Mouse (Mus musculus) heart, embryonic 15.5 days (tissue): ENCODE measurements around the gene St6gal1. TPM values are rescaled to one million over a fixed set of nuclear protein-coding genes. Genes with fewer than 3 reads are reported as not detected.

Source experiments
- ATAC-seq: fragments of 200-750 bp; cut with Nextera tagmentation; replicated peaks from 2 replicates; pipeline ENCODE4 v1.8.0; 2017; ENCODE audit warnings: low read depth, moderate TSS enrichment; ENCODE audit not compliant: insufficient number of reproducible peaks, insufficient read depth, low FRiP score
- H3K27ac ChIP-seq: fragments of 300-500 bp; sonication (generic); 2 replicates; pipeline ENCODE4 v1.5.1; 2015; ENCODE audit warnings: mild to moderate bottlenecking, inconsistent platforms
- H3K27me3 ChIP-seq: fragments of 300-500 bp; sonication (generic); 2 replicates; pipeline ENCODE4 v1.6.1; 2015; ENCODE audit warnings: inconsistent platforms
- H3K36me3 ChIP-seq: fragments of 300-500 bp; sonication (generic); 2 replicates; pipeline ENCODE4 v1.6.1; 2015; ENCODE audit warnings: mild to moderate bottlenecking, inconsistent platforms
- H3K4me1 ChIP-seq: fragments of 300-500 bp; sonication (generic); replicated peaks from 2 replicates; pipeline ENCODE4 v1.6.1; 2015; ENCODE audit warnings: inconsistent platforms
- H3K4me2 ChIP-seq: fragments of 300-500 bp; sonication (generic); 2 replicates; pipeline ENCODE4 v1.6.1; 2015; ENCODE audit warnings: inconsistent platforms, mild to moderate bottlenecking, moderate library complexity
- H3K4me3 ChIP-seq: fragments of 300-500 bp; sonication (generic); 2 replicates; pipeline ENCODE4 v1.5.1; 2015; ENCODE audit warnings: mild to moderate bottlenecking, inconsistent platforms
- H3K9ac ChIP-seq: fragments of 300-500 bp; sonication (generic); 2 replicates; pipeline ENCODE4 v1.6.1; 2015; ENCODE audit warnings: mild to moderate bottlenecking, inconsistent platforms
- H3K9me3 ChIP-seq: fragments of 300-500 bp; sonication (generic); replicated peaks from 2 replicates; pipeline ENCODE4 v1.6.1; 2016; ENCODE audit warnings: inconsistent platforms
- WGBS: fragments of 180-500 bp; shearing (Covaris S2); methylation state at CpG from one replicate; pipeline ENCODE4 v1.1.7; 2015; ENCODE audit warnings: mixed read lengths; 5-methylcytosine and 5-hydroxymethylcytosine counted together
- polyA plus RNA-seq: library from polyadenylated mRNA; unstranded; fragments of >200 nt; fragmentation: Nextera tagmentation; extraction: Ambion mirVana; gene quantifications from 2 replicates; pipeline ENCODE4 v1.2.1, GENCODE M21; 2015

Gene St6gal1
- polyA plus RNA-seq, 1 experiment from 2014 or later = 14.8 TPM

DNA sequence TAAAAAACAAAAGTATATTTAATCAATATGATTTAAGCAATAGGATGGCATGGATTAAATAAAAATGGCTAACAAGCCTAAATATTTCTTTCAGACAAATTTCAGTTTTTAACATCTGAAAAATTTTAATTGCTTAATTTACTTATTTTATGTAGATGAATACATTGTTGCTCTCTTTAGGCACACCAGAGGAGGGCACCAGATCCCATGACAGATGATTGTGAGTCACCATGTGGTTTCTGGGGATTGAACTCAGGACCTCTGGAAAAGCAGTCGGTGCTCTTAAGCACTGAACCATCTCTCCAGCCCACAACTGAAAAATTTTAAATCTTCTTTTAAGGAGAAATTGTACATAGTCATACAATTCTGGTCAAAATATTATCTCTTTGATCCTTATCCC is 34.9 kb upstream of the St6gal1 start:
- Histone ChIP-seq H3K27ac (no peak overlapping the region), H3K36me3 (no peaks in the 10 kb centered on the region), H3K9me3 (no peaks in the 10 kb centered on the region), H3K4me2 (no peak overlapping the region), H3K27me3 (no peaks in the 10 kb centered on the region), H3K9ac (no peak overlapping the region), H3K4me3 (no peak overlapping the region), H3K4me1 (no peaks in the 10 kb centered on the region)
- WGBS = 77% methylated on average over 1 of the region's 1 CpGs
- no peak for ATAC-seq

GRCm38 (mm10) chr16:23191560-23192242 is 32.8 kb upstream of the St6gal1 start:
- ATAC-seq = no peak
- no peak overlapping the region for H3K9ac ChIP-seq
- 65% methylated on average over 9 of the region's 9 CpGs for WGBS
- H3K27me3 ChIP-seq = no peaks in the 10 kb centered on the region
- no peaks in the 10 kb centered on the region for H3K9me3 ChIP-seq
- H3K4me2 ChIP-seq = no peak overlapping the region
- no peak overlapping the region for H3K4me3 ChIP-seq
- H3K36me3 ChIP-seq = no peaks in the 10 kb centered on the region
- H3K27ac ChIP-seq = no peak overlapping the region
- H3K4me1 ChIP-seq = no peaks in the 10 kb centered on the region

- ATAC-seq = no peak
- H3K4me2 ChIP-seq = no peak overlapping the region
- H3K4me1 ChIP-seq = no peaks in the 10 kb centered on the region
- H3K4me3 ChIP-seq = no peak overlapping the region
- H3K9me3 ChIP-seq = no peaks in the 10 kb centered on the region
- no peaks in the 10 kb centered on the region for H3K36me3 ChIP-seq
- no peak overlapping the region for H3K9ac ChIP-seq
- H3K27me3 ChIP-seq = no peaks in the 10 kb centered on the region
- no peak overlapping the region for H3K27ac ChIP-seq
- WGBS = 69% methylated on average over 7 of the region's 7 CpGs
Measured at GRCm38 (mm10) chr16:23195618-23196017, 28.9 kb upstream of the St6gal1 start.

- H3K36me3 ChIP-seq = no peaks in the 10 kb centered on the region
- ATAC-seq = no peak
- no peaks in the 10 kb centered on the region for H3K4me1 ChIP-seq
- no peak overlapping the region for H3K27ac ChIP-seq
- no peaks in the 10 kb centered on the region for H3K27me3 ChIP-seq
- no peak overlapping the region for H3K4me2 ChIP-seq
- no peak overlapping the region for H3K4me3 ChIP-seq
- no peaks in the 10 kb centered on the region for H3K9me3 ChIP-seq
- no peak overlapping the region for H3K9ac ChIP-seq
Measured at GRCm38 (mm10) chr16:23196296-23196695, 28.2 kb upstream of the St6gal1 start.

GRCm38 (mm10) chr16:23196791-23197190 is 27.7 kb upstream of the St6gal1 start:
- ATAC-seq = no peak
- WGBS = 87% methylated on average over 6 of the region's 6 CpGs
- no peaks in the 10 kb centered on the region for H3K4me1 ChIP-seq
- H3K9ac ChIP-seq = no peak overlapping the region
- H3K4me3 ChIP-seq = no peak overlapping the region
- no peaks in the 10 kb centered on the region for H3K27me3 ChIP-seq
- no peaks in the 10 kb centered on the region for H3K9me3 ChIP-seq
- H3K27ac ChIP-seq = no peak overlapping the region
- no peak overlapping the region for H3K4me2 ChIP-seq
- H3K36me3 ChIP-seq = no peaks in the 10 kb centered on the region

GRCm38 (mm10) chr16:23201498-23201897 is 23.0 kb upstream of the St6gal1 start:
- Histone ChIP-seq H3K4me1 (no peaks in the 10 kb centered on the region), H3K4me2 (no peak overlapping the region), H3K27me3 (no peaks in the 10 kb centered on the region), H3K36me3 (no peaks in the 10 kb centered on the region), H3K9me3 (no peaks in the 10 kb centered on the region), H3K27ac (no peak overlapping the region), H3K9ac (no peak overlapping the region), H3K4me3 (no peak overlapping the region)
- ATAC-seq = no peak

DNA sequence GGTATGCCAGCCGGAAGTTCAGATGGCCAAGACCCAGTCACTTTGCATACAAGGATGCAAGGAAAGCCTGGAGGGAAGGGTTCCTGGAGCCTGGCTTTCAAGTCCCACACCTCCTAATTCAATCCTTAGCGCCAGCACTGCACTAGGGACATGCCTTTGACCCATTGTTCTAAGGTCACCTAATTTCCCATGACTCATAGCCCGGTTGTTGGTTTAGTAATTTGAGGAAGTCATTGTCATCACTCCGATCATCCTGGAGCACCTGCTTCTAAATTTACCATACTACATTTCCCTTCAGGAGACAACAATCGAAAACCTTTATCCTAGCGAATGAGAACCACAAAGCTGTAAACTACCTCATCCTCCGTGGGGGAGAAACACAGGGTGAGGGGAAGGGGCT is 10.2 kb upstream of the St6gal1 start:
- Histone ChIP-seq H3K36me3 (no peaks in the 10 kb centered on the region), H3K9ac (no peak overlapping the region), H3K4me1 (0 out of 2 replicates have a peak, but pooled peaks cover 2% of the 10 kb centered on the region), H3K27me3 (no peaks in the 10 kb centered on the region), H3K4me2 (no peak overlapping the region), H3K9me3 (no peaks in the 10 kb centered on the region), H3K27ac (no peak overlapping the region), H3K4me3 (no peak overlapping the region)
- no peak for ATAC-seq
- WGBS = 67% methylated on average over 7 of the region's 7 CpGs

DNA sequence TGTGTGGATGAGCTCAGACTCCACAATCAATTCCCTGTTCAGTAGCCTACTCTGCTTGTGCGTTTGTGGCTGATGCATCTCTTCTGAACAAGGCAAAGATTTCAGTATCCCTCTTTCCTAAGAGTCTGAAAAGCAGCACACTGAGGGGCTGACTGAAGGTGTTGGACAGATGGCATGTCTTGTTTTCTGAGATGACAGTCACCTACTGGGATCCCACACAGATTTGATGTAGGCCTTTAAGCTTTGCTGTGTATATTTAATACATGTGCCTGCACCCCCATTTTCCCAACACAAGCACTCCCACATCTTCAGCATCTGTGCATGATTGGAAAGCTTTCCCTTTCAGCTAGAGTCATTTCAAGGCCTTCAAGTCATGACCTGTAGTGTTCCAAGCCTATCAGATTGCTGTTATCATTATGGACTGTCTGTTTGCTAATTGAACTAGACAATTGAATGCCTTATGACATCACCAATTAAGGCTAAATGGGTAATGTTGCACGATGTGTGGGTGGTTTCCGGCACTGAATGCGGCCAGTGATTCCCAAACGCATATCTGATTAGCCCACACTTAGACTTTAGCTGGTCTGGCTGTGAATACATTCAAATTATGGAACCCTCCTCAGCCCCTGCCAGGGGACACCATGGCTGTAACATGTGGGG is 9.2 kb upstream of the St6gal1 start:
- H3K4me3 ChIP-seq = no peak overlapping the region
- H3K27me3 ChIP-seq = no peaks in the 10 kb centered on the region
- H3K9ac ChIP-seq = no peak overlapping the region
- no peaks in the 10 kb centered on the region for H3K9me3 ChIP-seq
- ATAC-seq = no peak
- H3K36me3 ChIP-seq = no peaks in the 10 kb centered on the region
- 86% methylated on average over 5 of the region's 5 CpGs for WGBS
- H3K4me1 ChIP-seq = 0 out of 2 replicates have a peak, but pooled peaks cover 2% of the 10 kb centered on the region
- H3K4me2 ChIP-seq = no peak overlapping the region
- H3K27ac ChIP-seq = no peak overlapping the region

GRCm38 (mm10) chr16:23216366-23216765 is 8.2 kb upstream of the St6gal1 start:
- no peak for ATAC-seq

GRCm38 (mm10) chr16:23218313-23218712 is 6.2 kb upstream of the St6gal1 start:
- H3K9me3 ChIP-seq = no peaks in the 10 kb centered on the region
- ATAC-seq = peak; percentile 65
- peak overlapping the region; percentile 41; the same call in 1 of the 2 replicates for H3K27ac ChIP-seq

More at GRCm38 (mm10) chr16:23216366-23216765, 8.2 kb upstream of the St6gal1 start:
- no peak overlapping the region for H3K4me2 ChIP-seq
- WGBS = 82% methylated on average over 9 of the region's 9 CpGs
- H3K4me3 ChIP-seq = no peak overlapping the region
- H3K9ac ChIP-seq = no peak overlapping the region
- H3K27ac ChIP-seq = no peak overlapping the region
- H3K36me3 ChIP-seq = no peaks in the 10 kb centered on the region
- no peaks in the 10 kb centered on the region for H3K9me3 ChIP-seq
- 0 out of 2 replicates have a peak, but pooled peaks cover 2% of the 10 kb centered on the region for H3K4me1 ChIP-seq
- H3K27me3 ChIP-seq = no peaks in the 10 kb centered on the region

DNA sequence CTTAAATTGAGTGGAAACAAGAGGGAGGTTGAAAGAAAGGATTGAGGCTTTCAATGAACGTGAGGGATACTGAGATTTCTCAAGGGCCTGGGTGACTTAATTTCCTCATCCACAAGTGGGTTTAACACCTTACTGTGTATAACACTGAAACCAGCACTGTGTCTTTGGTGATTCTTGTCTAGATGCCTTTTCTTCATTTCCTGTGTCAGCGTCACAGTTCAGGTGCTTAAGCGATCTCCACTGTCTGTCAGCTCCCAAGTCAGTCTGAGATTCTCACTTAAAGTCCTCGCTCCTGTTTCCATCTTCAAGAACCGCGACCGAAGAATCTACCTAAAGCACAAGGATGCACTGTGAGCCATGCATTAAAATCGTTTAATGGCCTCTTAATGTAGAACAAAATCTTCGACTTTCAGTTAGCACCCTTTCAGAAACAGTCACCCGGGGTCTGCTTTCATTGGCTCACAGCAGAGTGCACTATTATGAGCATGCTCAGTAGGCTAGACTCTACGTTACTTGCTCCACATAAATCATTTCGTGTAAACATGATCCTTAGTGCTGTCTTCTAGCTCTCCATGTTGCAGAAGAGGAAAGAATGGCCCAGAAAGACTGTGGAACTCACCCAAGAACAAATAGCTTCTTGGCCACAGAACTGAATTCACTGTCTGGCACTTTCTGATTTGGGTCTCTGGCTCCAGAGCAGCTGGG is 1.2 kb upstream of the St6gal1 start:
- Histone ChIP-seq H3K36me3 (no peaks in the 10 kb centered on the region), H3K27ac (peak overlapping the region; percentile 86), H3K9me3 (no peaks in the 10 kb centered on the region), H3K9ac (no peak overlapping the region), H3K4me3 (peak overlapping the region; percentile 78; the same call in 1 of the 2 replicates), H3K4me1 (peaks cover 14% of the 10 kb centered on the region), H3K27me3 (peaks cover 2% of the 10 kb centered on the region; the same call in 1 of the 2 replicates), H3K4me2 (peak overlapping the region; percentile 93)
- WGBS = 70% methylated on average over 12 of the region's 12 CpGs
- no peak for ATAC-seq

More at GRCm38 (mm10) chr16:23218313-23218712, 6.2 kb upstream of the St6gal1 start:
- Histone ChIP-seq H3K4me1 (0 out of 2 replicates have a peak, but pooled peaks cover 2% of the 10 kb centered on the region), H3K9ac (no peak overlapping the region), H3K4me3 (no peak overlapping the region), H3K36me3 (no peaks in the 10 kb centered on the region), H3K27me3 (no peaks in the 10 kb centered on the region), H3K4me2 (no peak overlapping the region)
- WGBS = 25% methylated on average over 7 of the region's 7 CpGs
